Comparison of ENCODE assay signal across 14 mouse cellular contexts in genomic region chr17:50908568-50909335, GRCm38 (mm10).
DNase-seq lines count a peak whose midpoint lies in the region; ATAC-seq and TF ChIP-seq lines count a peak whose summit lies in the region.
"Had no signal": no experiment of that assay in that cellular context is flagged by ENCODE, and none has a peak within 500 bp of the region (broad histone marks: within the 10 kb centered on the region; RNA-seq: fewer than 3 reads in every experiment).

No protein-coding gene starts in this region.

- in situ Hi-C loops in Patski (cut with MboI; ENCODE audit: low pct_unique_long_range_greater_than_20kb): no loop called here

- H3K27me3 ChIP-seq in forebrain, embryonic 12.5 days: no peaks in the 10 kb centered on the region
- no peaks in the 10 kb centered on the region for H3K27me3 ChIP-seq in forebrain, embryonic 10.5 days (ENCODE audit: poor library complexity, severe bottlenecking)
- H3K27me3 ChIP-seq in Patski: no peaks in the 10 kb centered on the region
- H3K27me3 ChIP-seq in hindbrain, embryonic 13.5 days: no peaks in the 10 kb centered on the region
- H3K27me3 ChIP-seq in midbrain, embryonic 14.5 days (ENCODE audit: control insufficient read depth, insufficient read depth, low read length): no peaks in the 10 kb centered on the region
- H3K27me3 ChIP-seq: heart, embryonic 13.5 days had no signal

- 0 out of 2 replicates have a peak, but pooled peaks have one; percentile 62 for ATAC-seq in forebrain, embryonic 12.5 days (ENCODE audit: low FRiP score)
- ATAC-seq in Patski: peak; percentile 44
- ATAC-seq in hindbrain, embryonic 13.5 days (ENCODE audit: low FRiP score): peak; percentile 78
- ATAC-seq in midbrain, embryonic 14.5 days (ENCODE audit: low FRiP score, low TSS enrichment): peak; percentile 78; the same call in 1 of the 2 replicates
- ATAC-seq: inflammation-experienced regulatory T-cells, adult 6 months had no signal

- peaks cover 13% of the 10 kb centered on the region for H3K4me1 ChIP-seq in forebrain, embryonic 12.5 days
- peaks cover 17% of the 10 kb centered on the region for H3K4me1 ChIP-seq in forebrain, embryonic 10.5 days
- peaks cover 16% of the 10 kb centered on the region for H3K4me1 ChIP-seq in hindbrain, embryonic 13.5 days (replicated peaks)
- H3K4me1 ChIP-seq in midbrain, embryonic 14.5 days (ENCODE audit: control insufficient read depth, insufficient read depth, low read length): peaks cover 4% of the 10 kb centered on the region; the same call in 1 of the 2 replicates
- H3K4me1 ChIP-seq: heart, embryonic 13.5 days had no signal

- no peak overlapping the region for H3K4me3 ChIP-seq in forebrain, embryonic 12.5 days (replicated peaks)
- H3K4me3 ChIP-seq in forebrain, embryonic 10.5 days: no peak overlapping the region
- no peak overlapping the region for H3K4me3 ChIP-seq in hindbrain, embryonic 13.5 days
- no peak overlapping the region for H3K4me3 ChIP-seq in midbrain, embryonic 14.5 days (replicated peaks; ENCODE audit: low read depth, low read length)
- H3K4me3 ChIP-seq: heart, embryonic 13.5 days had no signal

- no peak overlapping the region for H3K4me2 ChIP-seq in forebrain, embryonic 12.5 days
- H3K4me2 ChIP-seq in hindbrain, embryonic 13.5 days: no peak overlapping the region
- H3K4me2 ChIP-seq in midbrain, embryonic 14.5 days (ENCODE audit: low read length): no peak overlapping the region
- H3K4me2 ChIP-seq: heart, embryonic 13.5 days; liver, embryonic 11.5 days had no signal

- H3K9ac ChIP-seq in forebrain, embryonic 12.5 days: no peak overlapping the region
- H3K9ac ChIP-seq in hindbrain, embryonic 13.5 days: no peak overlapping the region
- H3K9ac ChIP-seq in midbrain, embryonic 14.5 days (replicated peaks; ENCODE audit: low read length): no peak overlapping the region
- H3K9ac ChIP-seq: heart, embryonic 13.5 days had no signal

- no peak overlapping the region for H3K27ac ChIP-seq in forebrain, embryonic 12.5 days
- no peak overlapping the region for H3K27ac ChIP-seq in forebrain, embryonic 10.5 days
- H3K27ac ChIP-seq in hindbrain, embryonic 13.5 days: peak overlapping the region; percentile 45
- no peak overlapping the region for H3K27ac ChIP-seq in midbrain, embryonic 14.5 days (replicated peaks; ENCODE audit: low read depth, low read length)
- H3K27ac ChIP-seq: heart, embryonic 13.5 days had no signal

- no peaks in the 10 kb centered on the region for H3K9me3 ChIP-seq in forebrain, embryonic 12.5 days
- H3K9me3 ChIP-seq in forebrain, embryonic 10.5 days: no peaks in the 10 kb centered on the region
- H3K9me3 ChIP-seq in hindbrain, embryonic 13.5 days: no peaks in the 10 kb centered on the region
- H3K9me3 ChIP-seq in midbrain, embryonic 14.5 days (ENCODE audit: control insufficient read depth, low read length): no peaks in the 10 kb centered on the region
- H3K9me3 ChIP-seq: heart, embryonic 13.5 days had no signal

- 59% methylated on average over 6 of the region's 6 CpGs for whole genome bisulfite sequencing in forebrain, embryonic 12.5 days
- WGBS in forebrain, embryonic 10.5 days: 82% methylated on average over 6 of the region's 6 CpGs
- 56% methylated on average over 6 of the region's 6 CpGs for WGBS in hindbrain, embryonic 13.5 days
- WGBS in midbrain, embryonic 14.5 days: 53% methylated on average over 6 of the region's 6 CpGs

- TF ChIP-seq CTCF in Patski (IDR thresholded peaks at IDR 0.05): no peak

- no peaks in the 10 kb centered on the region for H3K36me3 ChIP-seq in forebrain, embryonic 12.5 days (replicated peaks)
- H3K36me3 ChIP-seq in forebrain, embryonic 10.5 days (replicated peaks): no peaks in the 10 kb centered on the region
- no peaks in the 10 kb centered on the region for H3K36me3 ChIP-seq in hindbrain, embryonic 13.5 days
- no peaks in the 10 kb centered on the region for H3K36me3 ChIP-seq in midbrain, embryonic 14.5 days (ENCODE audit: control insufficient read depth, insufficient read depth, low read length)
- H3K36me3 ChIP-seq: heart, embryonic 13.5 days had no signal

- CTCF ChIA-PET in Patski (lab: Charles Lee): no interaction called here

- POLR2A ChIA-PET in Patski (lab: Charles Lee): no interaction called here

- DNase-seq in forebrain, embryonic 10.5 days (ENCODE audit: extremely low spot score, low spot score): no peak
- DNase-seq in Patski (ENCODE audit: low read depth, low spot score): no peak
- DNase-seq in midbrain, embryonic 14.5 days: peak; percentile 47
- no peak for DNase-seq in adrenal gland, adult 2 months
- no peak for DNase-seq in kidney, postnatal 36 days
- no peak for DNase-seq in left cerebral cortex, adult 11 months (ENCODE audit: low spot score)
- DNase-seq: cerebellum, adult 11-12 months; gastrocnemius, postnatal 36 days; kidney, postnatal 14 days had no signal
